Mouse (Mus musculus): ENCODE data around the gene Neurl4. TPM values are rescaled to one million over a fixed set of nuclear protein-coding genes. Genes with fewer than 3 reads are reported as not detected.

Gene Neurl4
- polyA plus RNA-seq, 1 experiment from 2014 or later: 13.3 TPM

DNA sequence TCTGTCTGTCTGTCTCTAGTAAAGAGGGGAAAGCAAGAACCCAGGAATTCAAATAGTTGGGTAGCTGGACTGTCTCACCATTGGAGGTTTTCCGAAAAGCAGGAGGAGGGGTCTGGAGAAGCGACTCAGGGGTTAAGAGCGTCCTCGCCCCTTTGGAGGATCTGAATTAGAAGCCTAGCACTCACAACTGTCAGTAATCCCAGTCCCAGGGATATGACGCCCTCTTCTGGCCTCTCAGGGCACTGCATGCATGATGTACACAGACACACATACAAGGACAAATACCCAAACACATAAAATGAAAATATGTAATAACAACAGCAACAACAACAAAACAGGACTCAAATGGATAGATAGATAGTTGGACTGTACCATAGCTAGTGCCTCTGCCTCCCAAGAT is 59.7 kb downstream of the Neurl4 start:
- Histone ChIP-seq H3K4me2 (ENCODE audit: low read length) (no peak overlapping the region), H3K36me3 (ENCODE audit: control insufficient read depth, insufficient read depth, low read length) (no peaks in the 10 kb centered on the region), H3K4me1 (replicated peaks; ENCODE audit: control insufficient read depth, insufficient read depth, low read length) (no peaks in the 10 kb centered on the region), H3K9me3 (ENCODE audit: control insufficient read depth, low read length) (no peaks in the 10 kb centered on the region; the same call in 1 of the 2 replicates), H3K4me3 (ENCODE audit: low read depth, low read length) (no peak overlapping the region), H3K9ac (ENCODE audit: low read length) (no peak overlapping the region), H3K27ac (ENCODE audit: low read depth) (peak overlapping the region; percentile 38; the same call in 1 of the 2 replicates), H3K27me3 (replicated peaks; ENCODE audit: control insufficient read depth, insufficient read depth, low read length) (peaks cover 34% of the 10 kb centered on the region)
- ATAC-seq (replicated peaks; ENCODE audit: low FRiP score, low TSS enrichment, low read depth): no peak
- DNase-seq (ENCODE audit: low spot score): no peak
- 35% methylated on average over 5 of the region's 5 CpGs for WGBS

- Histone ChIP-seq H3K9me3 (ENCODE audit: control insufficient read depth, low read length) (no peaks in the 10 kb centered on the region), H3K4me2 (ENCODE audit: low read length) (no peak overlapping the region), H3K9ac (ENCODE audit: low read length) (no peak overlapping the region), H3K4me1 (replicated peaks; ENCODE audit: control insufficient read depth, insufficient read depth, low read length) (peaks cover 4% of the 10 kb centered on the region; the same call in 1 of the 2 replicates), H3K27me3 (replicated peaks; ENCODE audit: control insufficient read depth, insufficient read depth, low read length) (peaks cover 46% of the 10 kb centered on the region), H3K27ac (ENCODE audit: low read depth) (peak overlapping the region; percentile 74), H3K4me3 (ENCODE audit: low read depth, low read length) (no peak overlapping the region), H3K36me3 (ENCODE audit: control insufficient read depth, insufficient read depth, low read length) (no peaks in the 10 kb centered on the region)
- ATAC-seq (replicated peaks; ENCODE audit: low FRiP score, low TSS enrichment, low read depth) (no peak), DNase-seq (ENCODE audit: low spot score) (peak; percentile 70)
- 36% methylated on average over 5 of the region's 5 CpGs for WGBS
Observed at GRCm38 (mm10) chr11:69961841-69962240, 61.0 kb downstream of the Neurl4 start.

Small RNA genes within 50 kb of the gene (microRNA-seq; reads per million reads assigned to microRNA genes)
- not detected for gene Mir6924

Other genes starting within 250 kb of the Neurl4 start
- 0.35 TPM in 1 of 2 replicates, not detected in the other for gene Sox15, start 245.8 kb upstream of the Neurl4 start, polyA plus RNA-seq (2014; fragmentation: Nextera tagmentation; extraction: Ambion mirVana)
- gene Mpdu1, start 238.4 kb upstream of the Neurl4 start, polyA plus RNA-seq (2014; fragmentation: Nextera tagmentation; extraction: Ambion mirVana): 32.1 and 39.3 TPM in 2 replicates
- 12.4 and 16.3 TPM in 2 replicates for gene Cd68, start 234.9 kb upstream of the Neurl4 start, polyA plus RNA-seq (2014; fragmentation: Nextera tagmentation; extraction: Ambion mirVana)
- 645 and 692 TPM in 2 replicates for gene Eif4a1, start 228.6 kb upstream of the Neurl4 start, polyA plus RNA-seq (2014; fragmentation: Nextera tagmentation; extraction: Ambion mirVana)
- 79.1 and 90.8 TPM in 2 replicates for gene Senp3, start 219.0 kb upstream of the Neurl4 start, polyA plus RNA-seq (2014; fragmentation: Nextera tagmentation; extraction: Ambion mirVana)
- gene Tnfsf13, start 215.3 kb upstream of the Neurl4 start, polyA plus RNA-seq (2014; fragmentation: Nextera tagmentation; extraction: Ambion mirVana): 0.48 TPM in 1 of 2 replicates, not detected in the other
- 8.0 and 9.4 TPM in 2 replicates for gene Tnfsf12, start 205.2 kb upstream of the Neurl4 start, polyA plus RNA-seq (2014; fragmentation: Nextera tagmentation; extraction: Ambion mirVana)
- gene Tnfsfm13, start 205.0 kb upstream of the Neurl4 start, polyA plus RNA-seq (2014; fragmentation: Nextera tagmentation; extraction: Ambion mirVana): 2.3 and 3.7 TPM in 2 replicates
- 35.2 and 38.7 TPM in 2 replicates for gene Polr2a, start 142.4 kb upstream of the Neurl4 start, polyA plus RNA-seq (2014; fragmentation: Nextera tagmentation; extraction: Ambion mirVana)
- gene Slc35g3, start 139.1 kb upstream of the Neurl4 start, polyA plus RNA-seq (2014; fragmentation: Nextera tagmentation; extraction: Ambion mirVana): not detected in 2 replicates
- gene Zbtb4, start 135.2 kb upstream of the Neurl4 start, polyA plus RNA-seq (2014; fragmentation: Nextera tagmentation; extraction: Ambion mirVana): 2.8 and 3.3 TPM in 2 replicates
- 3.5 and 4.4 TPM in 2 replicates for gene Chrnb1, start 105.1 kb upstream of the Neurl4 start, polyA plus RNA-seq (2014; fragmentation: Nextera tagmentation; extraction: Ambion mirVana)
- 1.1 and 1.4 TPM in 2 replicates for gene Fgf11, start 99.2 kb upstream of the Neurl4 start, polyA plus RNA-seq (2014; fragmentation: Nextera tagmentation; extraction: Ambion mirVana)
- gene Tmem102, start 95.4 kb upstream of the Neurl4 start, polyA plus RNA-seq (2014; fragmentation: Nextera tagmentation; extraction: Ambion mirVana): 16.1 and 22.9 TPM in 2 replicates
- gene Gm39566, start 85.8 kb upstream of the Neurl4 start, polyA plus RNA-seq (2014; fragmentation: Nextera tagmentation; extraction: Ambion mirVana): not detected in 2 replicates
- not detected in 2 replicates for gene Spem2, start 82.6 kb upstream of the Neurl4 start, polyA plus RNA-seq (2014; fragmentation: Nextera tagmentation; extraction: Ambion mirVana)
- gene Spem1, start 78.9 kb upstream of the Neurl4 start, polyA plus RNA-seq (2014; fragmentation: Nextera tagmentation; extraction: Ambion mirVana): 0.17 TPM in 1 of 2 replicates, not detected in the other
- 8.5 TPM in 2 replicates for gene Nlgn2, start 63.3 kb upstream of the Neurl4 start, polyA plus RNA-seq (2014; fragmentation: Nextera tagmentation; extraction: Ambion mirVana)
- gene Tmem256, start 62.6 kb upstream of the Neurl4 start, polyA plus RNA-seq (2014; fragmentation: Nextera tagmentation; extraction: Ambion mirVana): 436 and 455 TPM in 2 replicates
- 92.1 and 94.4 TPM in 2 replicates for gene Plscr3, start 54.7 kb upstream of the Neurl4 start, polyA plus RNA-seq (2014; fragmentation: Nextera tagmentation; extraction: Ambion mirVana)
- gene Tnk1, start 42.3 kb upstream of the Neurl4 start, polyA plus RNA-seq (2014; fragmentation: Nextera tagmentation; extraction: Ambion mirVana): 10.3 and 12.2 TPM in 2 replicates
- gene Tmem95, start 23.1 kb upstream of the Neurl4 start, polyA plus RNA-seq (2014; fragmentation: Nextera tagmentation; extraction: Ambion mirVana): 0.38 TPM in 1 of 2 replicates, not detected in the other
- gene Kctd11, start 19.7 kb upstream of the Neurl4 start, polyA plus RNA-seq (2014; fragmentation: Nextera tagmentation; extraction: Ambion mirVana): 3.5 and 4.4 TPM in 2 replicates
- 8.1 and 9.3 TPM in 2 replicates for gene Acap1, start 5.5 kb upstream of the Neurl4 start, polyA plus RNA-seq (2014; fragmentation: Nextera tagmentation; extraction: Ambion mirVana)
- gene 2810408A11Rik, start 85 bp upstream of the Neurl4 start, polyA plus RNA-seq (2014; fragmentation: Nextera tagmentation; extraction: Ambion mirVana): 8.8 and 10.7 TPM in 2 replicates
- gene Gps2, start 12.8 kb downstream of the Neurl4 start, polyA plus RNA-seq (2014; fragmentation: Nextera tagmentation; extraction: Ambion mirVana): 71.2 and 72.3 TPM in 2 replicates
- gene Eif5a, start 20.9 kb downstream of the Neurl4 start, polyA plus RNA-seq (2014; fragmentation: Nextera tagmentation; extraction: Ambion mirVana): 1,854 and 1,877 TPM in 2 replicates
- 4.6 and 4.8 TPM in 2 replicates for gene Ybx2, start 34.7 kb downstream of the Neurl4 start, polyA plus RNA-seq (2014; fragmentation: Nextera tagmentation; extraction: Ambion mirVana)
- 25.8 and 32.2 TPM in 2 replicates for gene Slc2a4, start 47.1 kb downstream of the Neurl4 start, polyA plus RNA-seq (2014; fragmentation: Nextera tagmentation; extraction: Ambion mirVana)
- 425 and 461 TPM in 2 replicates for gene Cldn7, start 63.7 kb downstream of the Neurl4 start, polyA plus RNA-seq (2014; fragmentation: Nextera tagmentation; extraction: Ambion mirVana)
- 28.6 and 29.3 TPM in 2 replicates for gene Ctdnep1, start 80.1 kb downstream of the Neurl4 start, polyA plus RNA-seq (2014; fragmentation: Nextera tagmentation; extraction: Ambion mirVana)
- gene Elp5, start 81.4 kb downstream of the Neurl4 start, polyA plus RNA-seq (2014; fragmentation: Nextera tagmentation; extraction: Ambion mirVana): 104 and 119 TPM in 2 replicates
- 481 and 495 TPM in 2 replicates for gene Gabarap, start 90.1 kb downstream of the Neurl4 start, polyA plus RNA-seq (2014; fragmentation: Nextera tagmentation; extraction: Ambion mirVana)
- gene Phf23, start 94.7 kb downstream of the Neurl4 start, polyA plus RNA-seq (2014; fragmentation: Nextera tagmentation; extraction: Ambion mirVana): 37.6 and 43.9 TPM in 2 replicates
- 32.0 and 32.6 TPM in 2 replicates for gene Dvl2, start 99.5 kb downstream of the Neurl4 start, polyA plus RNA-seq (2014; fragmentation: Nextera tagmentation; extraction: Ambion mirVana)
- gene Acadvl, start 114.3 kb downstream of the Neurl4 start, polyA plus RNA-seq (2014; fragmentation: Nextera tagmentation; extraction: Ambion mirVana): 72.8 and 73.8 TPM in 2 replicates
- 7.7 and 8.6 TPM in 2 replicates for gene Dlg4, start 115.9 kb downstream of the Neurl4 start, polyA plus RNA-seq (2014; fragmentation: Nextera tagmentation; extraction: Ambion mirVana)
- 0.26 TPM in 1 of 2 replicates, not detected in the other for gene Asgr1, start 153.0 kb downstream of the Neurl4 start, polyA plus RNA-seq (2014; fragmentation: Nextera tagmentation; extraction: Ambion mirVana)
- gene Asgr2, start 191.6 kb downstream of the Neurl4 start, polyA plus RNA-seq (2014; fragmentation: Nextera tagmentation; extraction: Ambion mirVana): 0.46 TPM in 1 of 2 replicates, not detected in the other
- gene Mgl2, start 229.3 kb downstream of the Neurl4 start, polyA plus RNA-seq (2014; fragmentation: Nextera tagmentation; extraction: Ambion mirVana): 0.38 and 0.86 TPM in 2 replicates

All from intestine, embryonic 14.5 days (tissue).